In genomic region chr12:32819416-32819815, GRCm38 (mm10) we compare ENCODE assay signal across 8 mouse cellular contexts. TPM values are rescaled to one million over a fixed set of nuclear protein-coding genes. Genes with fewer than 3 reads are reported as not detected.
DNase-seq lines count a peak whose midpoint lies in the region; ATAC-seq lines count a peak whose summit lies in the region.

Gene Nampt (plus strand): TSS chr12:32819545.

- ATAC-seq in lung, embryonic 15.5 days (ENCODE audit: borderline replicate concordance, extremely low read depth, low FRiP score, low TSS enrichment), result no peak
- ATAC-seq in forebrain, embryonic 15.5 days (replicated peaks), result peak; percentile 32
- no peak for ATAC-seq in hindbrain, embryonic 14.5 days (ENCODE audit: low FRiP score)
- 0 out of 2 replicates have a peak, but pooled peaks have one; percentile 1 for ATAC-seq in limb, embryonic 11.5 days (ENCODE audit: insufficient number of reproducible peaks, low FRiP score, low TSS enrichment, low read depth)
- peak; percentile 15 for ATAC-seq in neural tube, embryonic 12.5 days (ENCODE audit: low FRiP score, low read depth)

- WGBS in lung, embryonic 15.5 days, result 5% methylated on average over 5 of the region's 5 CpGs
- 3% methylated on average over 5 of the region's 5 CpGs for WGBS in forebrain, embryonic 15.5 days
- 7% methylated on average over 5 of the region's 5 CpGs for WGBS in hindbrain, embryonic 14.5 days
- WGBS in limb, embryonic 11.5 days, result 12% methylated on average over 5 of the region's 5 CpGs
- 12% methylated on average over 5 of the region's 5 CpGs for WGBS in neural tube, embryonic 12.5 days

- H3K4me3 ChIP-seq in lung, embryonic 15.5 days, result peak within 1 kb of the TSS; percentile 95
- peak within 1 kb of the TSS; percentile 77 for H3K4me3 ChIP-seq in forebrain, embryonic 15.5 days
- H3K4me3 ChIP-seq in hindbrain, embryonic 14.5 days (replicated peaks; ENCODE audit: low read length), result peak within 1 kb of the TSS; percentile 95
- H3K4me3 ChIP-seq in limb, embryonic 11.5 days (ENCODE audit: low read depth, low read length), result peak within 1 kb of the TSS; percentile 75
- peak within 1 kb of the TSS; percentile 61 for H3K4me3 ChIP-seq in neural tube, embryonic 12.5 days

- no peak for DNase-seq in lung, postnatal 14 days
- DNase-seq in adrenal gland, postnatal 36 days, result no peak
- DNase-seq in hindbrain, embryonic 14.5 days (ENCODE audit: low spot score), result peak; percentile 79
- DNase-seq in limb, embryonic 11.5 days (ENCODE audit: low spot score), result peak; percentile 45
- DNase-seq in urinary bladder, postnatal 4 days (ENCODE audit: low spot score in 2 of 2), result no peak

- no peaks in the 10 kb centered on the region for H3K27me3 ChIP-seq in lung, embryonic 15.5 days
- no peaks in the 10 kb centered on the region for H3K27me3 ChIP-seq in forebrain, embryonic 15.5 days
- no peaks in the 10 kb centered on the region for H3K27me3 ChIP-seq in hindbrain, embryonic 14.5 days (ENCODE audit: control insufficient read depth, insufficient read depth, low read length)
- no peaks in the 10 kb centered on the region for H3K27me3 ChIP-seq in limb, embryonic 11.5 days (ENCODE audit: control insufficient read depth, insufficient read depth, low read length)
- no peaks in the 10 kb centered on the region for H3K27me3 ChIP-seq in neural tube, embryonic 12.5 days (replicated peaks)

- no peaks in the 10 kb centered on the region for H3K9me3 ChIP-seq in lung, embryonic 15.5 days
- no peaks in the 10 kb centered on the region for H3K9me3 ChIP-seq in forebrain, embryonic 15.5 days
- H3K9me3 ChIP-seq in hindbrain, embryonic 14.5 days (ENCODE audit: control insufficient read depth, low read length), result no peaks in the 10 kb centered on the region
- no peaks in the 10 kb centered on the region for H3K9me3 ChIP-seq in limb, embryonic 11.5 days (ENCODE audit: control insufficient read depth, low read length)
- no peaks in the 10 kb centered on the region for H3K9me3 ChIP-seq in neural tube, embryonic 12.5 days

- H3K27ac ChIP-seq in lung, embryonic 15.5 days, result peak within 1 kb of the TSS; percentile 97
- peak within 1 kb of the TSS; percentile 99 for H3K27ac ChIP-seq in forebrain, embryonic 15.5 days (replicated peaks)
- peak within 1 kb of the TSS; percentile 99 for H3K27ac ChIP-seq in hindbrain, embryonic 14.5 days
- peak within 1 kb of the TSS; percentile 87 for H3K27ac ChIP-seq in limb, embryonic 11.5 days (replicated peaks; ENCODE audit: low read depth, low read length)
- peak within 1 kb of the TSS; percentile 90 for H3K27ac ChIP-seq in neural tube, embryonic 12.5 days

- H3K9ac ChIP-seq in lung, embryonic 15.5 days, result peak within 1 kb of the TSS; percentile 85
- peak within 1 kb of the TSS; percentile 80 for H3K9ac ChIP-seq in forebrain, embryonic 15.5 days (replicated peaks)
- peak within 1 kb of the TSS; percentile 77 for H3K9ac ChIP-seq in hindbrain, embryonic 14.5 days
- peak within 1 kb of the TSS; percentile 65 for H3K9ac ChIP-seq in limb, embryonic 11.5 days (ENCODE audit: low read length)
- H3K9ac ChIP-seq in neural tube, embryonic 12.5 days, result peak within 1 kb of the TSS; percentile 69

- H3K4me2 ChIP-seq in lung, embryonic 15.5 days, result peak within 1 kb of the TSS; percentile 75
- H3K4me2 ChIP-seq in forebrain, embryonic 15.5 days (replicated peaks), result peak within 1 kb of the TSS; percentile 55
- peak within 1 kb of the TSS; percentile 73 for H3K4me2 ChIP-seq in hindbrain, embryonic 14.5 days (replicated peaks)
- peak within 1 kb of the TSS; percentile 59 for H3K4me2 ChIP-seq in limb, embryonic 11.5 days (ENCODE audit: low read depth, severe bottlenecking)
- H3K4me2 ChIP-seq in neural tube, embryonic 12.5 days (replicated peaks), result peak within 1 kb of the TSS; percentile 66

- peaks cover 6% of the 10 kb centered on the region for H3K4me1 ChIP-seq in lung, embryonic 15.5 days
- peaks cover 9% of the 10 kb centered on the region; the same call in 1 of the 2 replicates for H3K4me1 ChIP-seq in forebrain, embryonic 15.5 days
- 0 out of 2 replicates have a peak, but pooled peaks cover 3% of the 10 kb centered on the region for H3K4me1 ChIP-seq in hindbrain, embryonic 14.5 days (replicated peaks; ENCODE audit: control insufficient read depth, insufficient read depth, low read length)
- 0 out of 2 replicates have a peak, but pooled peaks cover 3% of the 10 kb centered on the region for H3K4me1 ChIP-seq in limb, embryonic 11.5 days (ENCODE audit: control insufficient read depth, insufficient read depth, low read length)
- peaks cover 1% of the 10 kb centered on the region; the same call in 1 of the 2 replicates for H3K4me1 ChIP-seq in neural tube, embryonic 12.5 days

- H3K36me3 ChIP-seq in lung, embryonic 15.5 days, result peaks cover 12% of the 10 kb centered on the region; the same call in 1 of the 2 replicates
- no peaks in the 10 kb centered on the region for H3K36me3 ChIP-seq in forebrain, embryonic 15.5 days
- H3K36me3 ChIP-seq in hindbrain, embryonic 14.5 days (replicated peaks; ENCODE audit: control insufficient read depth, insufficient read depth), result peaks cover 5% of the 10 kb centered on the region; the same call in 1 of the 2 replicates
- H3K36me3 ChIP-seq in limb, embryonic 11.5 days (ENCODE audit: control insufficient read depth, insufficient read depth, low read length), result 0 out of 2 replicates have a peak, but pooled peaks cover 3% of the 10 kb centered on the region
- H3K36me3 ChIP-seq in neural tube, embryonic 12.5 days, result peaks cover 4% of the 10 kb centered on the region; the same call in 1 of the 2 replicates

RNA-seq across cellular contexts. Expression of gene Nampt, which starts in this region (rescaled TPM):
- polyA plus RNA-seq in lung, embryonic 15.5 days (2015; fragmentation: Nextera tagmentation; extraction: Ambion mirVana), result 27.1 and 28.3 TPM in 2 replicates
- 100 to 1,000 TPM in 1 of 2 experiments, 10 to 100 TPM in 1; 73.7 to 121 TPM for total RNA-seq in adrenal gland, postnatal 36 days (2021)
- 34.1 and 37.6 TPM in 2 replicates for polyA plus RNA-seq in forebrain, embryonic 15.5 days (2015; fragmentation: Nextera tagmentation; extraction: Ambion mirVana)
- polyA plus RNA-seq in hindbrain, embryonic 14.5 days (2014; fragmentation: Nextera tagmentation; extraction: Ambion mirVana), result 39.3 and 42.7 TPM in 2 replicates
- 32.7 and 33.0 TPM in 2 replicates for polyA plus RNA-seq in limb, embryonic 11.5 days (2014; fragmentation: Nextera tagmentation; extraction: Ambion mirVana)
- 27.5 and 29.9 TPM in 2 replicates for polyA plus RNA-seq in neural tube, embryonic 12.5 days (2016; fragmentation: Nextera tagmentation; extraction: Ambion mirVana)

Comparison
In these comparisons a context has a peak if more than half of its experiments do, and no peak if none do; other contexts are left out.
1. ATAC-seq: peak in forebrain, embryonic 15.5 days (single experiment), limb, embryonic 11.5 days (single experiment) and neural tube, embryonic 12.5 days (single experiment); none in lung, embryonic 15.5 days (single experiment) and hindbrain, embryonic 14.5 days (single experiment).
2. DNase-seq: peak in hindbrain, embryonic 14.5 days (single experiment) and limb, embryonic 11.5 days (single experiment); none in lung, postnatal 14 days (single experiment), adrenal gland, postnatal 36 days (0 of 2) and urinary bladder, postnatal 4 days (0 of 2).
3. Peak in every context shown above with its lines, with median percentiles within 50 percentile points of each other: H3K27ac ChIP-seq, H3K4me2 ChIP-seq, H3K4me3 ChIP-seq and H3K9ac ChIP-seq.